Mouse (Mus musculus): ENCODE results near the gene Boll.

The Boll gene

GRCm38 (mm10) chr1:55238496-55238895 lies 124.8 kb downstream of the Boll start:
- DNase-seq (ENCODE audit: low read depth, low spot score): no peak

- no peak for DNase-seq (ENCODE audit: low read depth, low spot score)
Observed at GRCm38 (mm10) chr1:55237643-55238161, 125.6 kb downstream of the Boll start.

DNA sequence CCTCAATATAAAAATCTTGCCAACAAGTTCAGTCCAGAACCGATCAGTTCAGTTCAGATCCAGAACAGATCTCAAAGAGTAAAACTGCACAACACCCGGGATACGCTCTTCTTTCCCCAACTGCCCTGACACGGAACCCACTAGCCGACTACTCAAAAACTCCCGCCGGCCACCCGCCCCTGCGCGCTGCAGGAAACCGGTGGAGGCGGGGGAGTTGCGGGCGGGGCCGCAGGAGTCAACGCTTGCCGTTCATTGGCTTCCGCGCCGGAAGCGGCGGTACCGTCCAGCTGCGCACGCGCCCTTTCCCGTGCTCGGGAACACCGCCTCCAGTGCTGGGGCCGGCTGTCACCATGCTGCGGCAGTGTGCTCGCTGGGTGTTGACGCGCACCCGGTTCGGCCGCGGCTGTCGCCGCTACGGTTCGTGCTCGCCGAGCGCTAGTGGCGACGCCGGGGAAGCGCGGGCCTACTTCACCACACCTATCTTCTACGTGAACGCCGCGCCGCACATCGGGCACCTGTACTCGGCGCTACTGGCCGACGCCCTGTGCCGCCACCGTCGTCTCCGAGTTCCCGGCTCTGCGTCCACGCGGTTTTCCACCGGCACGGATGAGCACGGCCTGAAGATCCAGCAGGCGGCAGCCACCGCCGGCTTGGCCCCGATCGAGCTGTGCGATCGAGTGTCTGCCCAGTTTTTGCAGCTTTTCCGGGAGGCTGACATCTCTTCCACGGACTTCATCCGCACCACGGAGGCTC lies 126.2 kb downstream of the Boll start, which contains the start of gene Mars2:
Gene Mars2, plus strand, starts transcription at position 288 of the 753 bp plus-strand sequence.
- DNase-seq (ENCODE audit: low read depth, low spot score): peak; percentile 98

GRCm38 (mm10) chr1:55236487-55236886 lies 126.8 kb downstream of the Boll start:
- DNase-seq (ENCODE audit: low read depth, low spot score): no peak

DNA sequence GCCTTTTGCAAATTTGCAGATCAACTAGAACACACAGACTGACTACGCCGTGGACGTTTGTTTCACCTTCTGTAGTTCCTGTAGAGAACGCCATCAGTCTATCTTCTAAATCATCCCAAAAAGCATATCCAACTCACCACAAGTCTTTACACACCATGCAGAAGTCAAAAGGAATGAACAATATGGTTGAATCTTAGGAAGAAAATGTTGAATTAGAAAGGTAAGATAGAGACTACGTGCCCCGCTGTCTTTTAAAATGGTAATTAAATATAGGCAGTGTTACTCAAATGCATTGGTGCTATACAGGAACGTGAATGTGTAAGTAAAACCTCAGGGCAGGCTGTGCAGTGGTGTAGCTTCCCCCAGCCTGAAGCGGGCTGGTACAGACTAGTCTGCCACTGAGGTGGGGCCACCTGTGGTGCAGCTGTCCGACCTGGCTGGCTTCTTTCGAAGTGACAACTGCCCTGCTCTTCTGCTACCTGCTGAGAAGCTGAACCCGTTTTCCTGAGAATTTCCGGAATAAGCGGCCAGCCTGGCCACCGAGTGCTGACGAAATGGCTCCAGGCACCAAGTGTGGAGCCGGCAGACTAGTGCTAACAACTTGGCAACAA lies 128.3 kb downstream of the Boll start:
- peak; percentile 70 for DNase-seq (ENCODE audit: low read depth, low spot score)

GRCm38 (mm10) chr1:55228256-55228884 lies 134.9 kb downstream of the Boll start:
- no peak for DNase-seq (ENCODE audit: low read depth, low spot score)

- DNase-seq (ENCODE audit: low read depth, low spot score): no peak
Observed at GRCm38 (mm10) chr1:55227376-55227775, 135.9 kb downstream of the Boll start.

- peak; percentile 33 for DNase-seq (ENCODE audit: low read depth, low spot score)
Observed at GRCm38 (mm10) chr1:55226011-55226857, 137.0 kb downstream of the Boll start, which contains the start of gene Rftn2. Rftn2 (minus strand) TSS chr1:55226782.

GRCm38 (mm10) chr1:55225398-55225797 lies 137.9 kb downstream of the Boll start:
- DNase-seq (ENCODE audit: low read depth, low spot score): no peak

GRCm38 (mm10) chr1:55224111-55224510 lies 139.2 kb downstream of the Boll start:
- no peak for DNase-seq (ENCODE audit: low read depth, low spot score)

DNA sequence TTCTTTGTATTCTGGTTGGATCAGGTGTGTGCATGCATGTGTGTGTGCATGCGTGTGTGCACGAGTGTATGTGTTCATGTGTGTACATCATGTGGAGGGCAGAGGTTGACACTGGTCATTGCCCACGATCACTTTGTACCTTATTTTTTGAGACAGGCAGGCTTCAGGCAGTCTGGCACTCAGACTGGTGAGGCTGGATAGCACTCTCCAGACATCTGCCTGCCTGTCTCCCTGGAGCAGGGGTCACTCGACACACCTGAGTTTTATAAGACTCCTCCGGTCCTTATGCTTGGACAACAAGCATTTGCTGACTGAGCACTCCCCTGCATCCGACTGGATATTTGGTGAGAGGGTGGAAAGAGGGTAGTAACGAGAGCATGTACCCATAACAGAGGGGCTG lies 140.2 kb downstream of the Boll start:
- DNase-seq (ENCODE audit: low read depth, low spot score): no peak

DNA sequence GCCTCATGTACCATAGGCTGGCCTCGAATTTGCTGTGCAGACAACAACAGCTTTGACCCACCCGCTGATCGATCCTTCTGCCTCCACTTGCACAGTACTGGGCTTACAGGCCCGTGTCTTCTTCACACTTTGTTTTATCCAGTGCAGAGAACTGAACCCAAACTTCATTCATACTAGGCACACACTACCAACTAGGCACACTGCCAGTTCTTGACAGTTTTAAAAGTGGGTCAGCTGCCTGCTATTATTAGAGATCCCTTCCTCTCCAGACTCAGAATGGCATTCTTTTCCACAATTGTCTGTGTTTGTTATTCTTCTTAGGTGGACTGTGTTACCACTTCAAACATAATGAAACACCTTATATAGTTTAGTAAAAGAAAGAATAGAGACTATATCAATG lies 141.9 kb downstream of the Boll start:
- DNase-seq (ENCODE audit: low read depth, low spot score): no peak

- no peak for DNase-seq (ENCODE audit: low read depth, low spot score)
Observed at GRCm38 (mm10) chr1:55217191-55217590, 146.1 kb downstream of the Boll start.

DNA sequence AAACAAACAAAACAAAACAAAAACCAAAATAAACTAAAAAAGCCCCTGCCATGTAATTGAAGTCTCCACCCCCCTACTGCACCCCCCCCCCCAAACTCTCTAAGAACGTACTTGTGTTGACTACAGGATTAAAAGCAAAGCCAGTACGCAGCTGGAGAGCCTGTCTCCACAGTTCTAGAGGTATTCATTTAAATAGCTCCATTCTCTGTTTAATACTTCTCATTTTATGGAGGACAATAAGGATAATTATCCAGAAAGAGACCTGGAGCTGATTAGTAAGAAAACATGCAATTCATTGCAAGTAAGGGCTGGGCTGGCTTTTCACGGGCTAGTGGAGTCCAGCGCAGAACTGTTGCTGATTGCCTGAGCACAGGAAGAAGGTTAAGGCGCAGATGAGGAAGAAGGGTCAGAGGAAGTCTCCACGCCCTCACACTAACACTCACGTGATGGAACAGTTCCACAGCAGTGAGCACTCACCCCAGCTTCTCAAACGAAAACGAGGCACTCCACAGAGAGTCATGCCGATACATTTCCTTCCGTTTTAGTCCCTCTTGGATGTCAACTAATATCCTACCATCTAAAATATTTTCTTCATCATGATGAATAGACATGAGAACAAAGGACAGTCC lies 148.0 kb downstream of the Boll start:
- DNase-seq (ENCODE audit: low read depth, low spot score): peak; percentile 60

DNA sequence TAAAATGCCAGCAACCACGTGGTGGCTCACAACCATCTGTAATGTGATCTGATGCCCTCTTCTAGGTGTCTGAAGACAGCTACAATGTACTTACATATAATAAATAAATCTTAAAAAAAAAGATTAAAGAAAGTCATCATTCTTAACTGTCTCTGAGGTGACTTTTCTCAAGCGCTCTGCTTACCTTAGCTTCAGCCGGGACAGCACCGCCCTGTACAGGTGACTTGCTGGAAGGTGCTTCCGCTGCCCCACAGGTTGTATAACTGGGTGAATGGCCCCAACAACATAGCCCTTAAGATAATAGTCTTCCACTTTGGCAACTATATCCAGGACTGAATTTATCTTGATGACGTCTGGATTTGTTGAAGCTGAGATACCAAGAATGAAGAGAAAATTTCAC lies 149.3 kb downstream of the Boll start:
- DNase-seq (ENCODE audit: low read depth, low spot score): no peak

DNA sequence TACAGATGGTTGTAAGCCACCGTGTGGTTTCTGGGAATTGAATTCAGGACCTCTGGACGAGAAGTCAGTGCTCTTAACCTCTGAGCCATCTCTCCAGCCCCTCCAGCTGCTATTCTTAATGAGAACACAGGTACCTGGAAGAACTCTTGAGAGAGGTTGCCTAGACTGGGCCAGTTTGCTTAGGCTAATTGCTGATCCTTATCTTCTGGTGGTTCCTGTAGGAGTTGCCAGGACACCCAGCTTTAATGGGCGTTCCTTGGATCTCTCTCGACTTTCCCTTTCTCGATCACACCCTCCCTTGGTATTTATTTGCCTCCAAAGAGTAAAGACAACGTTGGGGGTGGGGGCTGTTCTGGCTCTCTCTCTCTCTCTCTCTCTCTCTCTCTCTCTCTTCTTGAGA lies 149.8 kb downstream of the Boll start:
- DNase-seq (ENCODE audit: low read depth, low spot score): peak; percentile 81

DNA sequence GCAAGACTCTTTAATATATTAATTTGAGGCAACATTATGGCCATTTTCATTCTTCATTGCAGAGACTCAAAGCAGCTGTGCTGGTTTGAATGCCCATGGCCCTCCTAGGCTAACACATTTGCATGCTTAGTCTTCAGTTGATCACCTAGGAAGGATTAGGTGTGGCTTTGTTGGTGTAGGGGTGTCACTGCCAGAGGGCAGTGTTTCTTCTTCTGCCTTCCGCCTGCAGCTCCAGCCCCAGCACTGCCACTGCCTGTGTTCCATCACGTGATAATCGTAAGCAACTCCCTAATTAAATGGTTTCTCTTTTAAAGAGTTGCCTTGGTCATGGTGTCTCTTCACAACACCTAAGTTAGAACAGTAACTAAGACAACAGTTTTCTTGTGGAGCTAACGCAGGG lies 150.5 kb downstream of the Boll start:
- DNase-seq (ENCODE audit: low read depth, low spot score): peak; percentile 42

- DNase-seq (ENCODE audit: low read depth, low spot score): no peak
Observed at GRCm38 (mm10) chr1:55211081-55211480, 152.2 kb downstream of the Boll start.

GRCm38 (mm10) chr1:55210202-55210965 lies 152.9 kb downstream of the Boll start:
- peak; percentile 70 for DNase-seq (ENCODE audit: low read depth, low spot score)

DNA sequence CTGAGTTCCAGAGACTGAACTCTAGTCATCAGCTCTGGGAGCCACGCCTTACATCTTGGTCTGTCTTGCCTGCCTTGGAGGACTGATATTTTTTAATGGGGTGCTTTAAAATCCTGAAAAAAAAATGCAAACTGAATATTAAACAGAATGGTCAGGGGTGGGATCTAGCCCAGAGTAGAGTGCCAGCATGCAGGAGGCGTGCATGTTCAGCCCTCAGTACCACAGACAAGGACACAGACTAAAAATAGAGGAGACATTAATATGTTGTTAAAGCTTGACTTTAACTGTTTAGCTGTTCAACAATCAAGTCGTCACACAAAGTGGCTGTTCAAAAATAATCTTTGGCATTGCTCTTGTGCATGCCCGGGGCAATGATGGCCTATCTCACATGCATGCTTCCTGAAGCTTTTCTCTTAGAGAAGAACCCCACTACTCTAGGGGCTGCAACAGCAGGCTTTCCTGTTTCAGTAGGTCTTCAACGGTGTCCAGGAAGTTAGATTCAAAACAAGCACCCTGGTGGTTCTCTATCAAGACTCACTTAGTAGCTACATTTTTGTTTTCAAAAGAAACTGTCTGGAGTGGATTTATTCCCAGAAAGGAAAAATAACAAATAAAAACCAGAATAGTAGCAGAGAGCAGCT lies 154.6 kb downstream of the Boll start:
- no peak for DNase-seq (ENCODE audit: low read depth, low spot score)
